In genomic region chr19:55865774-55866578, GRCm38 (mm10) we compare ENCODE assay signal across 13 mouse cellular contexts.
DNase-seq lines count a peak whose midpoint lies in the region; ATAC-seq and TF ChIP-seq lines count a peak whose summit lies in the region.
"Had no signal": no experiment of that assay in that cellular context is flagged by ENCODE, and none has a peak within 500 bp of the region (broad histone marks: within the 10 kb centered on the region; RNA-seq: fewer than 3 reads in every experiment).

No protein-coding gene starts in this region.

- no peak for TF ChIP-seq CTCF in bone marrow macrophage, adult 2 months (IDR thresholded peaks at IDR 0.05; ENCODE audit: low read depth, low read length)
- no peak for TF ChIP-seq CTCF in liver, adult 2 months (IDR thresholded peaks at IDR 0.05; ENCODE audit: low read depth, low read length)

- H3K27me3 ChIP-seq in liver, adult 2 months (ENCODE audit: control insufficient read depth, insufficient read depth, low read length), result no peaks in the 10 kb centered on the region
- H3K27me3 ChIP-seq: heart, embryonic 15.5 days; limb, embryonic 13.5 days had no signal

- WGBS in liver, adult 2 months, result 55% methylated on average over 13 of the region's 13 CpGs

- peak; percentile 61 for ATAC-seq in neutrophil, adult 5-6 weeks (ENCODE audit: extremely low read depth, insufficient number of reproducible peaks, low FRiP score, poor library complexity, severe bottlenecking)
- ATAC-seq: forebrain, embryonic 14.5 days had no signal

- TF ChIP-seq POLR2A in bone marrow macrophage, adult 2 months (IDR thresholded peaks at IDR 0.05; ENCODE audit: borderline replicate concordance, low read depth, low read length), result no peak
- TF ChIP-seq POLR2A in liver, adult 2 months (IDR thresholded peaks at IDR 0.05; ENCODE audit: extremely low read depth, insufficient read depth, low read length), result no peak

- no peak overlapping the region for H3K9ac ChIP-seq in liver, adult 2 months (ENCODE audit: low read depth, low read length)
- H3K9ac ChIP-seq: heart, embryonic 15.5 days; limb, embryonic 13.5 days had no signal

- peak; percentile 13 to 19 for DNase-seq in heart, adult 9 months (ENCODE audit: low spot score in 2 of 2)
- no peak for DNase-seq in heart, postnatal 4 days
- peak; percentile 26 for DNase-seq in liver, adult 2 months (ENCODE audit: extremely low read depth, low read depth, low spot score)
- DNase-seq in ovary, postnatal 10 days (ENCODE audit: low spot score), result no peak
- DNase-seq in left cerebral cortex, postnatal 10 days (ENCODE audit: extremely low spot score in 1 of 2, low spot score in 2 of 2), result no peak
- DNase-seq in right cerebral cortex, postnatal 4 days, result no peak
- DNase-seq: cerebellum, postnatal 36 days had no signal

- H3K4me3 ChIP-seq in bone marrow macrophage, adult 2 months (ENCODE audit: insufficient read depth, low read length), result peak overlapping the region; percentile 6; the same call in 1 of the 2 replicates
- H3K4me3 ChIP-seq in liver, adult 2 months (ENCODE audit: insufficient read depth, low read depth, low read length), result no peak overlapping the region
- H3K4me3 ChIP-seq: heart, embryonic 15.5 days; limb, embryonic 13.5 days; myocyte had no signal

- intact Hi-C loops in left cerebral cortex, postnatal 10 days (cut with DNase I), result no loop called here

- H3K79me2 ChIP-seq in liver, adult 2 months (ENCODE audit: control insufficient read depth, insufficient read depth, low read length), result no peaks in the 10 kb centered on the region; the same call in 1 of the 2 replicates

- H3K4me1 ChIP-seq in bone marrow macrophage, adult 2 months (ENCODE audit: control insufficient read depth, insufficient read depth, low read length), result peaks cover 38% of the 10 kb centered on the region
- peaks cover 20% of the 10 kb centered on the region for H3K4me1 ChIP-seq in liver, adult 2 months (ENCODE audit: control insufficient read depth, insufficient read depth, low read length)

- H3K36me3 ChIP-seq in liver, adult 2 months (ENCODE audit: control insufficient read depth, insufficient read depth, low read length), result no peaks in the 10 kb centered on the region

- no peak overlapping the region for H3K27ac ChIP-seq in bone marrow macrophage, adult 2 months (ENCODE audit: insufficient read depth, low read depth, low read length)
- H3K27ac ChIP-seq in liver, adult 2 months (replicated peaks; ENCODE audit: insufficient read depth, low read depth, low read length), result no peak overlapping the region
- H3K27ac ChIP-seq: heart, embryonic 15.5 days; limb, embryonic 13.5 days had no signal

Comparison
In these comparisons a context has a peak if more than half of its experiments do, and no peak if none do; other contexts are left out.
1. DNase-seq: peak in heart, adult 9 months (2 of 2) and liver, adult 2 months (single experiment); none in heart, postnatal 4 days (single experiment), ovary, postnatal 10 days (single experiment), left cerebral cortex, postnatal 10 days (0 of 2) and right cerebral cortex, postnatal 4 days (single experiment).